In the genomic region with DNA sequence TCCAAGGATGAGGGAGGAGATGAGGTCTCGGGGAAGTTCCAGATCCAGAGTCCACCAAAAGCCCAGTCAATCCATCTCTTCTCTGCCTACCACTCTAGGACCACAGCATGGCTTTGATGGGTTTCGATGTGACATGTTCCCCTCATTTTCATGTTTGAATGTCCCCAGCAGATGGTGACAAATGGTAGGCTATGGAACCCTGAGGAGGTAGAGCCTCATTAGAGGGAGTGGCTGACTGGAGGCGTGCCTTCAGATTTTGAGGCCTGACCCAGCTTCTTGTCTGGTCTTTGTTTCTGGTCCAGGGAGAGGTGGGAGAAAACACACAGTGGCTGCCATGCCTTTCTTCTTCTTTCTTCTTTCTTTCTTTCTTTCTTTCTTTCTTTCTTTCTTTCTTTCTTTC, we compare ENCODE assay signal across 13 mouse cellular contexts. TPM values are rescaled to one million over a fixed set of nuclear protein-coding genes. Genes with fewer than 3 reads are reported as not detected.
DNase-seq lines count a peak whose midpoint lies in the region; ATAC-seq and TF ChIP-seq lines count a peak whose summit lies in the region.
"Had no signal": no experiment of that assay in that cellular context is flagged by ENCODE, and none has a peak within 500 bp of the region (broad histone marks: within the 10 kb centered on the region; RNA-seq: fewer than 3 reads in every experiment).

No protein-coding gene starts in this region.

- TF ChIP-seq CTCF in liver, embryonic 14.5 days (IDR thresholded peaks at IDR 0.05; ENCODE audit: low read depth) = peak; percentile 27

- no peak for ATAC-seq in liver, embryonic 14.5 days (ENCODE audit: insufficient read depth)
- no peak for ATAC-seq in liver, embryonic 11.5 days (replicated peaks; ENCODE audit: low FRiP score)

- WGBS in liver, embryonic 14.5 days (ENCODE audit: insufficient replicate concordance) = 54% methylated on average over 3 of the region's 3 CpGs
- WGBS in liver, embryonic 11.5 days = 70% methylated on average over 3 of the region's 3 CpGs

- no peaks in the 10 kb centered on the region for H3K27me3 ChIP-seq in liver, embryonic 14.5 days (ENCODE audit: control insufficient read depth, insufficient read depth, low read length)
- H3K27me3 ChIP-seq in liver, embryonic 11.5 days (replicated peaks; ENCODE audit: control insufficient read depth, insufficient read depth, low read length) = no peaks in the 10 kb centered on the region

- H3K27ac ChIP-seq in liver, embryonic 14.5 days = no peak overlapping the region
- H3K27ac ChIP-seq in liver, embryonic 11.5 days (ENCODE audit: low read depth, low read length) = no peak overlapping the region

- DNase-seq in cerebellum, postnatal 14 days = peak; percentile 24
- no peak for DNase-seq in cerebellum, adult 9-10 months
- no peak for DNase-seq in liver, embryonic 14.5 days (ENCODE audit: low read depth in 3 of 3, low spot score in 3 of 3)
- no peak for DNase-seq in liver, embryonic 11.5 days (ENCODE audit: low spot score)
- DNase-seq in heart, adult 9 months (ENCODE audit: low spot score in 2 of 2) = peak; percentile 18 to 34
- DNase-seq in lung, postnatal 14 days = peak; percentile 18
- DNase-seq in embryo, embryonic 11 days = no peak
- DNase-seq in adrenal gland, adult 18-20 months (ENCODE audit: low spot score in 2 of 2) = no peak
- DNase-seq: adrenal gland, postnatal 14 days had no signal

- H3K9ac ChIP-seq in liver, embryonic 14.5 days (replicated peaks) = no peak overlapping the region
- no peak overlapping the region for H3K9ac ChIP-seq in liver, embryonic 11.5 days (ENCODE audit: low read depth, low read length)

- no peaks in the 10 kb centered on the region for H3K36me3 ChIP-seq in liver, embryonic 14.5 days (replicated peaks; ENCODE audit: control insufficient read depth, insufficient read depth, low read depth)
- no peaks in the 10 kb centered on the region for H3K36me3 ChIP-seq in liver, embryonic 11.5 days (ENCODE audit: control insufficient read depth, insufficient read depth, low read length)

- no peak overlapping the region for H3K4me2 ChIP-seq in liver, embryonic 14.5 days (ENCODE audit: low read depth)
- H3K4me2 ChIP-seq in liver, embryonic 11.5 days = no peak overlapping the region

- TF ChIP-seq EP300 in liver, embryonic 14.5 days (IDR thresholded peaks at IDR 0.05; ENCODE audit: low read depth) = no peak

- no peak overlapping the region for H3K4me3 ChIP-seq in liver, embryonic 14.5 days (ENCODE audit: insufficient read depth in 1 of 2, low read depth in 2 of 2, low read length in 2 of 2)
- no peak overlapping the region for H3K4me3 ChIP-seq in liver, embryonic 11.5 days (ENCODE audit: low read depth, low read length)

- H3K4me1 ChIP-seq in liver, embryonic 14.5 days (replicated peaks; ENCODE audit: control insufficient read depth in 2 of 2, insufficient read depth in 2 of 2, low read length in 1 of 2) = no peaks in the 10 kb centered on the region
- H3K4me1 ChIP-seq in liver, embryonic 11.5 days (replicated peaks; ENCODE audit: control insufficient read depth, insufficient read depth, low read length) = no peaks in the 10 kb centered on the region

- no peaks in the 10 kb centered on the region for H3K9me3 ChIP-seq in liver, embryonic 14.5 days (ENCODE audit: control insufficient read depth, low read length)
- H3K9me3 ChIP-seq in liver, embryonic 11.5 days (ENCODE audit: control insufficient read depth, low read length) = no peaks in the 10 kb centered on the region

RNA-seq across cellular contexts. Expression of a gene that starts 44.6 kb away (rescaled TPM):
- 0.04 and 0.10 TPM in 2 replicates for polyA plus RNA-seq in liver, embryonic 14.5 days (2012; rRNA removed)
- 0.15 and 0.23 TPM in 2 replicates for polyA plus RNA-seq in liver, embryonic 14.5 days (2014; fragmentation: Nextera tagmentation; extraction: Ambion mirVana)
- polyA plus RNA-seq in liver, embryonic 11.5 days (2014; fragmentation: Nextera tagmentation; extraction: Ambion mirVana) = 0.08 and 0.25 TPM in 2 replicates
- 1 to 10 TPM in 1 of 2 experiments, not detected in 1; 1.8 TPM for total RNA-seq in adrenal gland, adult 18-20 months (2021)

RNA-seq across cellular contexts. Expression of a gene that starts 47.3 kb away (rescaled TPM):
- 1.2 and 1.3 TPM in 2 replicates for polyA plus RNA-seq in liver, embryonic 14.5 days (2012; rRNA removed)
- 1.7 and 2.0 TPM in 2 replicates for polyA plus RNA-seq in liver, embryonic 14.5 days (2014; fragmentation: Nextera tagmentation; extraction: Ambion mirVana)
- 7.8 and 8.5 TPM in 2 replicates for polyA plus RNA-seq in liver, embryonic 11.5 days (2014; fragmentation: Nextera tagmentation; extraction: Ambion mirVana)
- 10 to 100 TPM; 17.3 to 24.4 TPM for total RNA-seq in adrenal gland, adult 18-20 months (2021)

RNA-seq across cellular contexts. Expression of a gene that starts 48.7 kb away (rescaled TPM):
- polyA plus RNA-seq in liver, embryonic 14.5 days (2012; rRNA removed) = not detected in 2 replicates
- polyA plus RNA-seq in liver, embryonic 14.5 days (2014; fragmentation: Nextera tagmentation; extraction: Ambion mirVana) = not detected in 2 replicates
- polyA plus RNA-seq in liver, embryonic 11.5 days (2014; fragmentation: Nextera tagmentation; extraction: Ambion mirVana) = not detected in 2 replicates
- total RNA-seq in adrenal gland, adult 18-20 months (2021) = not detected
- total RNA-seq: adrenal gland, postnatal 14 days; gastrocnemius, postnatal 36 days had no signal
- polyA plus RNA-seq: large intestine, adult 2 months; liver, embryonic 16.5 days; neural tube, embryonic 11.5 days had no signal

Comparison
In these comparisons a context has a peak if more than half of its experiments do, and no peak if none do; other contexts are left out.
1. DNase-seq: peak in cerebellum, postnatal 14 days (2 of 2), heart, adult 9 months (2 of 2) and lung, postnatal 14 days (single experiment); none in cerebellum, adult 9-10 months (single experiment), liver, embryonic 14.5 days (0 of 3), liver, embryonic 11.5 days (single experiment), embryo, embryonic 11 days (single experiment) and adrenal gland, adult 18-20 months (0 of 2).